Mouse (Mus musculus) heart, postnatal 36 days (tissue): ENCODE measurements around the gene Tmem211. TPM values are rescaled to one million over a fixed set of nuclear protein-coding genes. Genes with fewer than 3 reads are reported as not detected.

Experiments used
- DNase-seq, 2 experiments: peaks; one replicate each; pipeline ENCODE4 v3.0.0; 2021 to 2022
- intact Hi-C: fragments of 180-260 bp; cut with DNase I; formaldehyde crosslinking; loops from one replicate; pipeline ENCODE4 v1.15.1; 2025
- total RNA-seq, 2 experiments: library from RNA; stranded (reverse); gene quantifications; 2 replicates each; pipeline ENCODE4 v1.2.3; 2021

Gene Tmem211
- total RNA-seq, 2 experiments from 2014 or later = not detected

- intact Hi-C loops = no loop called here
- DNase-seq = no peak
These were observed 38.9 kb downstream of the Tmem211 start for GRCm38 (mm10) chr5:113265637-113266036.

- intact Hi-C loops = no loop called here
- DNase-seq = no peak
These were observed 41.5 kb downstream of the Tmem211 start for GRCm38 (mm10) chr5:113268246-113268645.

GRCm38 (mm10) chr5:113270043-113270442, 43.3 kb downstream of the Tmem211 start:
- intact Hi-C loops = no loop called here

GRCm38 (mm10) chr5:113271207-113271811, 44.6 kb downstream of the Tmem211 start:
- intact Hi-C loops = no loop called here

More at GRCm38 (mm10) chr5:113270043-113270442, 43.3 kb downstream of the Tmem211 start:
- DNase-seq = no peak

GRCm38 (mm10) chr5:113275839-113276238, 49.1 kb downstream of the Tmem211 start:
- intact Hi-C loops = no loop called here
- DNase-seq = no peak

More at GRCm38 (mm10) chr5:113271207-113271811, 44.6 kb downstream of the Tmem211 start:
- DNase-seq = peak; percentile 8 to 25

GRCm38 (mm10) chr5:113280138-113280856, 53.6 kb downstream of the Tmem211 start:
- intact Hi-C loops = no loop called here
- DNase-seq = no peak

- intact Hi-C loops = no loop called here
- DNase-seq = no peak
These were observed 54.8 kb downstream of the Tmem211 start for GRCm38 (mm10) chr5:113281557-113281956.

- DNase-seq = no peak
- intact Hi-C loops = no loop called here
These were observed 57.0 kb downstream of the Tmem211 start for GRCm38 (mm10) chr5:113283726-113284125.

- intact Hi-C loops = no loop called here
- no peak for DNase-seq
These were observed 58.8 kb downstream of the Tmem211 start for GRCm38 (mm10) chr5:113285541-113285940.

GRCm38 (mm10) chr5:113286048-113286447, 59.3 kb downstream of the Tmem211 start:
- intact Hi-C loops = no loop called here
- no peak for DNase-seq

- DNase-seq = peak; percentile 29 to 57
- intact Hi-C loops = no loop called here
These were observed 60.1 kb downstream of the Tmem211 start for GRCm38 (mm10) chr5:113286591-113287520.

GRCm38 (mm10) chr5:113287762-113288161, 61.1 kb downstream of the Tmem211 start:
- no peak for DNase-seq
- intact Hi-C loops = no loop called here

GRCm38 (mm10) chr5:113288490-113288889, 61.8 kb downstream of the Tmem211 start:
- intact Hi-C loops = no loop called here
- DNase-seq = no peak

Other genes with a start within 250 kb of the Tmem211 start
- gene Grk3, start 211.1 kb upstream of the Tmem211 start, total RNA-seq = 1 to 10 TPM; 5.0 to 5.3 TPM
- not detected for gene Crybb2, start 156.8 kb upstream of the Tmem211 start, total RNA-seq
- gene Crybb3, start 145.3 kb upstream of the Tmem211 start, total RNA-seq = 1 to 10 TPM in 1 of 2 experiments, under 1 TPM in 1; 0.28 to 1.8 TPM
- gene 2900026A02Rik, start 5.7 kb upstream of the Tmem211 start, total RNA-seq = 10 to 100 TPM; 21.0 to 23.6 TPM
- gene Sgsm1, start 83.9 kb downstream of the Tmem211 start, total RNA-seq = under 1 TPM; 0.44 to 0.60 TPM
- gene Aym1, start 130.4 kb downstream of the Tmem211 start, total RNA-seq = not detected